Mouse (Mus musculus) thymus, adult 2 months (tissue): ENCODE results near the gene Prr15l.

Experiments
- CTCF ChIP-seq: fragments of 200-500 bp; IDR thresholded peaks from 2 replicates; pipeline ENCODE4 v1.5.1; 2012; ENCODE audit warnings: mild to moderate bottlenecking, control low read depth, low read length, moderate library complexity, borderline replicate concordance; ENCODE audit not compliant: control insufficient read depth, poor library complexity, insufficient read depth; ENCODE audit errors: extremely low read depth
- POLR2A ChIP-seq: fragments of 200-500 bp; IDR thresholded peaks from 2 replicates; pipeline ENCODE4 v1.6.1; 2012; ENCODE audit warnings: mild to moderate bottlenecking, low read length, control low read depth, moderate library complexity; ENCODE audit not compliant: control insufficient read depth, poor library complexity, insufficient read depth; ENCODE audit errors: extremely low read depth

GRCm38 (mm10) chr11:96916044-96916884 lies 11.6 kb upstream of the Prr15l start, which contains the start of gene Cdk5rap3:
- peak; percentile 86 for TF ChIP-seq POLR2A
- TF ChIP-seq CTCF: peak; percentile 82
